Mouse (Mus musculus): Measurements from ENCODE around the gene Rbms3. TPM values are rescaled to one million over a fixed set of nuclear protein-coding genes. Genes with fewer than 3 reads are reported as not detected.

The Rbms3 gene
- polyA plus RNA-seq, 1 experiment: 1.6 TPM

DNA sequence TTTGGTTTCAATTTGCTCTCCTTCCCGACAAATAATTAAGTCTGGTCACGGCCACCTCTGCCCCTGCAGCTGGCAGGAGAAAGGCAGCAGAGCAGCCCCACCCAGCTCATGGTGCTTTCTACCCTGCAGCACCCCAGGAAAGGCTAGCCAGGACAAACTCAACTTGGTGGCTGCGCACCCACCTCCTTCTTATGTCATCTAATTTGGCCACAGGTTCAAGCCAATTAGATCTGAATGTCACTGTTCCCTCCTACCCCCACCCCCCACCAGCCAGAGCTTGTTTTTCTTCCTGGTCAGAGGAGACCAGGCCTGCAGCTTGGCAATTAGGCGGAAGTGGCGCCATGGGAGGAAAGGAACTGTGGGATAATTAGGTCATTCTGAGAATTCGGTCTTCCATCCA, 664.0 kb downstream of the Rbms3 start:
- H3K4me1 ChIP-seq (ENCODE audit: control insufficient read depth, insufficient read depth, low read length): no peaks in the 10 kb centered on the region
- WGBS: 86% methylated on average over 6 of the region's 6 CpGs
- H3K4me3 ChIP-seq (replicated peaks; ENCODE audit: control insufficient read depth, low read depth, low read length): no peak overlapping the region
- no peak overlapping the region for H3K27ac ChIP-seq (ENCODE audit: control insufficient read depth, insufficient read depth, low read depth, low read length, poor library complexity)
- TF ChIP-seq POLR2A (IDR thresholded peaks at IDR 0.05; ENCODE audit: borderline replicate concordance, control insufficient read depth, low read depth, low read length) (no peak), CTCF (IDR thresholded peaks at IDR 0.05; ENCODE audit: control insufficient read depth, insufficient read depth, low read length) (no peak)

DNA sequence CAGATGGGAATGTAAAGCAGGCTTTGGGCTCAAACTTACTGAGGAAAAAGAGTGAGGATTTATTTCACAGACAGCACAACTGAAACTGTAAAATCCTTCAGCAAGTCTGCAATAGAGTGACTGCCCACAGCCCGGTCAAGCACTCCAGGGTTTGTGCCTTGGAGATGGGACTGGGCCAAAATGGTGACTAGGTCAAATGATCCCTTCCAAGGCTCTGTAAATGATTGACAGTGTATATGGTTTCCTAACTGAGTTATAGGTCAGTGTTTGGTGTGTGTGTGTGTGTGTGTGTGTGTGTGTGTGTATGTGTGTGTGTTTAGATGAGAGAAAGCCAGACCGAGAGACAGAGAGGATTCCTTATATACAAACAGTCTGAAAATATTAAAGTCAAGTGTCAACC, 673.6 kb downstream of the Rbms3 start:
- Histone ChIP-seq H3K27ac (ENCODE audit: control insufficient read depth, insufficient read depth, low read depth, low read length, poor library complexity) (no peak overlapping the region), H3K4me3 (replicated peaks; ENCODE audit: control insufficient read depth, low read depth, low read length) (no peak overlapping the region), H3K4me1 (ENCODE audit: control insufficient read depth, insufficient read depth, low read length) (no peaks in the 10 kb centered on the region)
- TF ChIP-seq CTCF (IDR thresholded peaks at IDR 0.05; ENCODE audit: control insufficient read depth, insufficient read depth, low read length) (no peak), POLR2A (IDR thresholded peaks at IDR 0.05; ENCODE audit: borderline replicate concordance, control insufficient read depth, low read depth, low read length) (no peak)
- WGBS: 82% methylated on average over 2 of the region's 2 CpGs

DNA sequence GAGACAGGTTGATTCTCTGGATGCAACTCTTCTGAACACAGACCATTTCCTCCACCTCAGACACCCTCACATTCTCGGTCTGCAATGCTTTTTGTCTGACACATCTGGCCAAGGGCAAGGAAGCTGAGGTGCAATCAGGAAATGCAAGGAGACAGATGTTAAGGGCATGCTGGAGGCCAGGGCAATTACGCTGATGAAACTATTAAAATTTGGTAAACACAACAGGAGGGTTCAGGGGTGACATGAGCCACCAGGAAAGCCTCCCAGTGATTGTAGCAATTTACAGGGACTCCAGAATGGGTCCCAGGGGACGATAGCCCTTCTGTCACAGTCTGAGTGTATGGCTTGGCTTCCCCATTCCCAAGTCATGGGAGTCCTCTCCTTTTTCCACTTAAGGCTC, 681.5 kb downstream of the Rbms3 start:
- H3K4me1 ChIP-seq (ENCODE audit: control insufficient read depth, insufficient read depth, low read length): no peaks in the 10 kb centered on the region
- 41% methylated on average over 3 of the region's 3 CpGs for WGBS
- TF ChIP-seq POLR2A (IDR thresholded peaks at IDR 0.05; ENCODE audit: borderline replicate concordance, control insufficient read depth, low read depth, low read length) (no peak), CTCF (IDR thresholded peaks at IDR 0.05; ENCODE audit: control insufficient read depth, insufficient read depth, low read length) (no peak)
- H3K4me3 ChIP-seq (replicated peaks; ENCODE audit: control insufficient read depth, low read depth, low read length): no peak overlapping the region
- no peak overlapping the region for H3K27ac ChIP-seq (ENCODE audit: control insufficient read depth, insufficient read depth, low read depth, low read length, poor library complexity)

DNA sequence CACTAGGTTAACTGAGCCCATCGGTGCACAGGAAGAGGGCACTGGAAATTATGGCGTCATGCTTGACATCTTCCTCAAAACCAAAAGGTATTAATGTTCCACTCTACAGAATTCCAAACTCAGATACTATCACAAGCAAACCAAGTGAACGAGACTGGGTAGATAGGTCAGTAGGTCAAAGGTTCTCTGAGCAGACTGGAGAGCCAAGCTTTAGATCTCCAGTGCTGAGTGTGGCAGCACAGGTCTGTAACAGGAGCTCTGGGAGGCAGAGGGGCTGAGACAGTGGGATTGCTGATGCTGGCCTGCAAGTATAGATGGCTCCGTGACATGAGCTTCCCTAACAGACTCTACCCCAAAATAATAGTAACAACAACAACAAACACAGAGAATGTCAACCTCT, 682.3 kb downstream of the Rbms3 start:
- WGBS: 60% methylated on average over 4 of the region's 4 CpGs
- TF ChIP-seq CTCF (IDR thresholded peaks at IDR 0.05; ENCODE audit: control insufficient read depth, insufficient read depth, low read length) (no peak), POLR2A (IDR thresholded peaks at IDR 0.05; ENCODE audit: borderline replicate concordance, control insufficient read depth, low read depth, low read length) (no peak)
- no peak overlapping the region for H3K4me3 ChIP-seq (replicated peaks; ENCODE audit: control insufficient read depth, low read depth, low read length)
- no peaks in the 10 kb centered on the region for H3K4me1 ChIP-seq (ENCODE audit: control insufficient read depth, insufficient read depth, low read length)
- no peak overlapping the region for H3K27ac ChIP-seq (ENCODE audit: control insufficient read depth, insufficient read depth, low read depth, low read length, poor library complexity)

DNA sequence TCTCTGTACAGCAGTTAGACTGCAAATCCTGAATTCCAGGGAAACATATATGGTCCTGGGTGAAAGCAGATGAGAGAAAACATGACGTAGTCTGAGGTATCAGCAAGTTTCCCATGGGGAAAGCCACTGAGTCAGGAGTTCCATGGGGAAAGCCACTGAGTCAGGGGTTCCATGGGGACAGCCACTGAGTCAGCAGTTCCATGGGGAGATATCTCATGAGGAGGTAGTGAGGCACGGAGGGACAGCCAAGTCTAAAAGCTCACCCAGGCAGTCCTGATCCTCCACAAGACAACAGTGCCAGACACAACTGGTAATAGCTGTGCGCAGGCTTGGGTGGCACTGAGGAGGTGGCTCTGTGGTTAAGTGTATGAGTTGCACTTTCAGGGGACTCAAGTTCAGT, 682.9 kb downstream of the Rbms3 start:
- Histone ChIP-seq H3K4me1 (ENCODE audit: control insufficient read depth, insufficient read depth, low read length) (no peaks in the 10 kb centered on the region), H3K27ac (ENCODE audit: control insufficient read depth, insufficient read depth, low read depth, low read length, poor library complexity) (no peak overlapping the region), H3K4me3 (replicated peaks; ENCODE audit: control insufficient read depth, low read depth, low read length) (no peak overlapping the region)
- TF ChIP-seq CTCF (IDR thresholded peaks at IDR 0.05; ENCODE audit: control insufficient read depth, insufficient read depth, low read length) (no peak), POLR2A (IDR thresholded peaks at IDR 0.05; ENCODE audit: borderline replicate concordance, control insufficient read depth, low read depth, low read length) (no peak)
- 76% methylated on average over 3 of the region's 3 CpGs for WGBS

DNA sequence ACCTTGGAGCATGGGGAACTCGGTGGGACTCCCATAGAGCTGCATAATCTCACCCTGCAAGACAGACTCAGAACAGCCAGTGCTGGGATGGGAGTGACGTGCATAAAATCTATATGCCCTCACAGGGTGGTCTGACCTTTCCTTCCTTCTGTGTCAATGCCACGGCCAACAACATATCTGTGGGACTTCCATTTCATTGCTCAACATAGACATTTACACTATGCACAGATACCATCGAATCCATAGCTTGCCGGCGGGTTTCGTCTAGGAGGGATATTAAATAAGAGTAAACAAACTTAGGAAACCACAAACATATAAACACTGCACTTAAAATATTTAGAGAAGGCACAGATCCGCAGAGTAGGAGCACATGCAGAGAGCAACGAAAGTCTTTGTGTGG, 684.0 kb downstream of the Rbms3 start:
- Histone ChIP-seq H3K27ac (ENCODE audit: control insufficient read depth, insufficient read depth, low read depth, low read length, poor library complexity) (no peak overlapping the region), H3K4me1 (ENCODE audit: control insufficient read depth, insufficient read depth, low read length) (no peaks in the 10 kb centered on the region), H3K4me3 (replicated peaks; ENCODE audit: control insufficient read depth, low read depth, low read length) (no peak overlapping the region)
- TF ChIP-seq CTCF (IDR thresholded peaks at IDR 0.05; ENCODE audit: control insufficient read depth, insufficient read depth, low read length): no peak
- no peak for TF ChIP-seq POLR2A (IDR thresholded peaks at IDR 0.05; ENCODE audit: borderline replicate concordance, control insufficient read depth, low read depth, low read length)
- WGBS: 84% methylated on average over 9 of the region's 9 CpGs

DNA sequence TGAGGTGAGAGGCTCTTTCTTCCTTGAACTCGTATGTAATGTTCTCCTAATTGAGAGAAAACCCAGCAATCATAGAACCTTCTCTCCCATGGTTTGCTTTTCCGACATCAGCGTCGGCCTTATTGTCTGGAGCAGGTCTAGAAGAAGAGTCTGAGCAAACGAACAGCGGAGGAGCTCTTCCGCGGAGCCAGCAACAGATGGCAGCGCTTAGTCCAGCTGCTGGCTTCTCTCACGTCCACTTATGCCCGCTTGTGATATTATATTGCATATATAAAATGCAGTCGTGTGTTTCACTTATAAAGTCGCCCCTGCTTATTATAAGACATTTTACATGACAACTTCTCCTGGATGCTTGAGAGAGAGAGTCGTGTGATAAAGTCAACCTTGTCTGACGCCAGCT, 685.8 kb downstream of the Rbms3 start:
- 83% methylated on average over 15 of the region's 15 CpGs for WGBS
- Histone ChIP-seq H3K4me3 (replicated peaks; ENCODE audit: control insufficient read depth, low read depth, low read length) (no peak overlapping the region), H3K4me1 (ENCODE audit: control insufficient read depth, insufficient read depth, low read length) (no peaks in the 10 kb centered on the region), H3K27ac (ENCODE audit: control insufficient read depth, insufficient read depth, low read depth, low read length, poor library complexity) (no peak overlapping the region)
- TF ChIP-seq CTCF (IDR thresholded peaks at IDR 0.05; ENCODE audit: control insufficient read depth, insufficient read depth, low read length) (no peak), POLR2A (IDR thresholded peaks at IDR 0.05; ENCODE audit: borderline replicate concordance, control insufficient read depth, low read depth, low read length) (no peak)

DNA sequence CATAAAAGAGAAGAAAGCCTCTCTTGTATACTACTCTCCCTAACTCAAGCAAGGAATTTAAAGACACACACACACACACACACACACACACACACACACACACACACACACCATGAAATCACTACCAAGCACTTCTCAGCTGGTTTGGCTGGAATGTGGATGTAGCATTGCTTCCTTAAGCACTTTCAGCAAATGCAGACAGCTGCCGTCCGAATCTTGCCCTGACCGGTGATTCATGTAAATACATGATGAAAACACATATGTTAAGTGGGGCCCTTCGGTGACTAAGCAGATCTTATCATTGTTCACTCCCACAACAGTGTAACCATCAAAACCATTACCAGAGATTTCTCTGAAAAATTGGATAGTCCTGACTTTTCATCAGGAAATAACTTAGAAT, 688.6 kb downstream of the Rbms3 start:
- TF ChIP-seq CTCF (IDR thresholded peaks at IDR 0.05; ENCODE audit: control insufficient read depth, insufficient read depth, low read length): no peak
- TF ChIP-seq POLR2A (IDR thresholded peaks at IDR 0.05; ENCODE audit: borderline replicate concordance, control insufficient read depth, low read depth, low read length): no peak
- H3K4me1 ChIP-seq (ENCODE audit: control insufficient read depth, insufficient read depth, low read length): no peaks in the 10 kb centered on the region
- WGBS: 81% methylated on average over 4 of the region's 4 CpGs
- no peak overlapping the region for H3K27ac ChIP-seq (ENCODE audit: control insufficient read depth, insufficient read depth, low read depth, low read length, poor library complexity)
- H3K4me3 ChIP-seq (replicated peaks; ENCODE audit: control insufficient read depth, low read depth, low read length): no peak overlapping the region

DNA sequence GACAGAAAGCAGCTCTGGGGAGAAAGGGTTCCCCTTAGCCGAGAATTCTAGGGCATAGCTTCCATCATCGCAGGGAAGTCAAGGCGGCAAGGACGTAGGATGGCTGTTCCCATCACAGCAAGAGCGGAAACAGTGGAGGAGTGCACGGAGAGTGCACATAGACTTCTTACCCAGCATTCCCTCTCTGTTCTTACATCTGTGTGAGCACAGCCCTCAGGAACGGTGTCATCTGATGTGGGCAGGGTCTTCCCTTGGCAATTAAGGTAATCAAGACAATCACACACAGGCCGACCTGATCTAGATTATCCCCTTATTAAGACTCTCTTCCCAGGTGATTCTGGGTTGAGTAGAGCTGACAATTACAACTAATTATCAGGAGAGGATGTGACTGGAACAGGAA, 689.0 kb downstream of the Rbms3 start:
- no peaks in the 10 kb centered on the region for H3K4me1 ChIP-seq (ENCODE audit: control insufficient read depth, insufficient read depth, low read length)
- 83% methylated on average over 8 of the region's 8 CpGs for WGBS
- TF ChIP-seq POLR2A (IDR thresholded peaks at IDR 0.05; ENCODE audit: borderline replicate concordance, control insufficient read depth, low read depth, low read length): no peak

More for the DNA sequence above, 689.0 kb downstream of the Rbms3 start:
- Histone ChIP-seq H3K4me3 (replicated peaks; ENCODE audit: control insufficient read depth, low read depth, low read length) (no peak overlapping the region), H3K27ac (ENCODE audit: control insufficient read depth, insufficient read depth, low read depth, low read length, poor library complexity) (no peak overlapping the region)

Data from bone marrow, adult 2 months (tissue).